Mouse (Mus musculus): ENCODE measurements around the gene Glmn.

DNA sequence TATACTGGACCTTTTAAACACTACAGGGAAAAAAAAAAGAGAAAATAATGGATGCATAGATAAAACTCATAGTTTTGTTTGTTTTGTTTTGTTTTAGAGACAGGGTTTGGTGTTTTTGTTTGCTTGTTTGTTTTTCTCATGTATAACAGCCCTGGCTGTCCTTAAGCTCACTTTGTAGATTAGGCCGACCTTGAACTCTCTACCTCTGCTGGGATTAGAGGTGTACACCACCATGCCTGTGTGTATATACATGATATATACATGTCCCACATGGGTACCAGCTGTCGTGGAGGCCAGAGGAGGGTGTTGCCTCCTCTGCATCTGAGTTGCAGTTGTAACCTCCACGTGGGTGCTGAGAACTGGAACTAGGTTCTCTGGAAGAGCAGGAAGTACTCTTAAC, 49.2 kb downstream of the Glmn start:
- TF ChIP-seq POLR2A (IDR thresholded peaks at IDR 0.05; ENCODE audit: low read depth, low read length), result no peak
- no peak for TF ChIP-seq CTCF (conservative IDR thresholded peaks at IDR 0.05 in 1 of 2, IDR thresholded peaks at IDR 0.05 in 1 of 2; ENCODE audit: low read depth in 2 of 2, low read length in 2 of 2)
- TF ChIP-seq IRF4 (IDR thresholded peaks at IDR 0.05; ENCODE audit: low read depth, low read length), result no peak
- TF ChIP-seq E2F4 (IDR thresholded peaks at IDR 0.05; ENCODE audit: insufficient replicate concordance, low read depth, low read length), result no peak
- no peak for TF ChIP-seq HCFC1 (IDR thresholded peaks at IDR 0.05; ENCODE audit: low read depth, low read length)

All from CH12.LX (cell line).